Mouse (Mus musculus) ES-E14 (cell line): Measurements from ENCODE around the gene Sp100.
"Not testable (repeated sequence)": the region's sequence is repeated elsewhere in the genome, so short reads cannot be mapped to it uniquely, and the experiment has no call there.

Experiments
- CHD2 ChIP-seq: IDR thresholded peaks from 2 replicates; pipeline ENCODE4 v1.6.1; 2014; ENCODE audit warnings: mild to moderate bottlenecking, low read depth, low read length, inconsistent platforms
- HCFC1 ChIP-seq: IDR thresholded peaks from 2 replicates; pipeline ENCODE4 v1.6.1; 2012; ENCODE audit warnings: low read length, inconsistent platforms, borderline replicate concordance; ENCODE audit not compliant: insufficient read depth
- MAFK ChIP-seq: IDR thresholded peaks from 2 replicates; pipeline ENCODE4 v1.6.1; 2014; ENCODE audit warnings: mild to moderate bottlenecking, low read depth, low read length, inconsistent platforms; ENCODE audit not compliant: insufficient read depth
- ZC3H11A ChIP-seq: IDR thresholded peaks from 2 replicates; pipeline ENCODE4 v1.6.1; 2012; ENCODE audit warnings: low read depth, mild to moderate bottlenecking, inconsistent platforms, low read length, borderline replicate concordance
- ZNF384 ChIP-seq: IDR thresholded peaks from 2 replicates; pipeline ENCODE4 v1.6.1; 2012; ENCODE audit warnings: low read depth, low read length, inconsistent platforms

GRCm38 (mm10) chr1:85610581-85610980, 39.2 kb upstream of the Sp100 start:
- TF ChIP-seq CHD2, HCFC1, ZC3H11A, MAFK, ZNF384: not testable (repeated sequence)
